Mouse (Mus musculus): ENCODE measurements around the gene Rnf144a. TPM values are rescaled to one million over a fixed set of nuclear protein-coding genes. Genes with fewer than 3 reads are reported as not detected.

Rnf144a gene
- total and polyA plus RNA-seq, 3 experiments: not detected

DNA sequence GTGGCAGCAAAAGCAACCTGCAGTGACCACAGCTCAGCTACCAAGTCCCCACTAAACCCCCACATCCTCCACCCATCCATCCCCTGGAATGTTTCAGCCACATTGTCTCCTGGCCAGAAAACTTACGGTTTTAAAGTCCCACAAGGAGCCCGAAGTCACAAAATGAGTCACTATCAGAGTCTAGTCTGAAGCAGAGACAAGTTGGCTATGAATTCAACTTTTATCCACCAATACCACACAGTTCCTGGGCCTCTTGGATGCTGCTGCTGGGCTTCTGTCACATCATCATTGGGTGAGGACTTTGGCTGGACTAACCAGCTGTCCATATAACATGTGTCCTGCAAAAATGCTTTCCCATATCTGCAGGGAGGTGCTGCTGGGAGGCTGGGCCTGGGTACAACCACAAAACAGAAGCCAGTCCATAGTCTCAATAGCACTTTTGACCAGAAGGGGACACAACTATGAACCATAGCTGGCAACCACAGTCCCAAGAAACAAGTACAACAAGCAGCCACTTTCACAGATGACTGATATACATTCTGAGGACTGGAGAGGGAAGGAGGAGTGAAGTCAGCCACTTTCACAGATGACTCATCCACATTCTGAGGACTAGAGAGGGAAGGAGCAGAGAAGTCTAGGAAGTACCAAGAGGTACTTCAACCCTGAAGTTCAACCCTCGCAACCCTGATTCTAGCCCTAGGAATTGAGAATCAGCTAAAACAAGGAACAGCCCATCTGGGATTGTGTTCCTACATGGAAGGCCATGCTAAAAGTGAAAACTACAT is 49.3 kb downstream of the Rnf144a start:
- no peaks in the 10 kb centered on the region for H3K79me2 ChIP-seq (ENCODE audit: control insufficient read depth, insufficient read depth, low read length, poor library complexity)
- no peaks in the 10 kb centered on the region for H3K4me1 ChIP-seq (ENCODE audit: control insufficient read depth in 1 of 2, insufficient read depth in 2 of 2, low read length in 2 of 2)
- DNase-seq (ENCODE audit: low read depth, low spot score): no peak
- H3K36me3 ChIP-seq (ENCODE audit: control insufficient read depth in 1 of 2, insufficient read depth in 2 of 2, low read length in 2 of 2): no peaks in the 10 kb centered on the region
- TF ChIP-seq NRF1 (IDR thresholded peaks at IDR 0.05; ENCODE audit: insufficient read depth, low read depth, low read length, poor library complexity, severe bottlenecking) (no peak), UBTF (IDR thresholded peaks at IDR 0.05; ENCODE audit: borderline replicate concordance, insufficient read depth, low read depth, low read length) (no peak), SMC3 (IDR thresholded peaks at IDR 0.05; ENCODE audit: low read depth, low read length) (no peak), SIN3A (IDR thresholded peaks at IDR 0.05; ENCODE audit: low read length) (no peak), MAX (IDR thresholded peaks at IDR 0.05; ENCODE audit: low read length) (no peak), MYC (IDR thresholded peaks at IDR 0.05; ENCODE audit: low read depth, low read length) (no peak), TAL1 (IDR thresholded peaks at IDR 0.05; ENCODE audit: low read length) (no peak), CTCF (IDR thresholded peaks at IDR 0.05 in 2 of 3, conservative IDR thresholded peaks at IDR 0.05 in 1 of 3; ENCODE audit: control insufficient read depth in 1 of 3, insufficient read depth in 1 of 3, low read depth in 2 of 3, low read length in 3 of 3, poor library complexity in 1 of 3, severe bottlenecking in 1 of 3) (no peak), MXI1 (IDR thresholded peaks at IDR 0.05; ENCODE audit: low read depth, low read length) (no peak), CHD1 (IDR thresholded peaks at IDR 0.05; ENCODE audit: low read depth, low read length) (no peak), JUND (IDR thresholded peaks at IDR 0.05; ENCODE audit: low read depth, low read length) (no peak), POLR2AphosphoS2 (IDR thresholded peaks at IDR 0.05; ENCODE audit: low read length) (no peak), ETS1 (IDR thresholded peaks at IDR 0.05; ENCODE audit: low read depth, low read length) (no peak), RAD21 (IDR thresholded peaks at IDR 0.05; ENCODE audit: low read depth, low read length) (no peak), MEF2A (IDR thresholded peaks at IDR 0.05; ENCODE audit: extremely low read depth, insufficient replicate concordance, low read depth, low read length, poor library complexity, severe bottlenecking) (no peak), TCF12 (IDR thresholded peaks at IDR 0.05; ENCODE audit: low read depth, low read length) (no peak), E2F4 (IDR thresholded peaks at IDR 0.05; ENCODE audit: borderline replicate concordance, low read depth, low read length) (no peak)
- no peak overlapping the region for H3K4me3 ChIP-seq (ENCODE audit: control insufficient read depth in 1 of 2, insufficient read depth in 1 of 2, low read depth in 2 of 2, low read length in 2 of 2)
- no peak overlapping the region for H3K9ac ChIP-seq (ENCODE audit: control insufficient read depth, low read depth, low read length, poor library complexity, severe bottlenecking)
- no peaks in the 10 kb centered on the region for H3K27me3 ChIP-seq (ENCODE audit: control insufficient read depth in 1 of 2, insufficient read depth in 2 of 2, low read length in 2 of 2)
- H3K27ac ChIP-seq (ENCODE audit: control insufficient read depth, low read depth, low read length): no peak overlapping the region
- no peaks in the 10 kb centered on the region for H3K9me3 ChIP-seq (replicated peaks; ENCODE audit: insufficient read depth, low read length)

DNA sequence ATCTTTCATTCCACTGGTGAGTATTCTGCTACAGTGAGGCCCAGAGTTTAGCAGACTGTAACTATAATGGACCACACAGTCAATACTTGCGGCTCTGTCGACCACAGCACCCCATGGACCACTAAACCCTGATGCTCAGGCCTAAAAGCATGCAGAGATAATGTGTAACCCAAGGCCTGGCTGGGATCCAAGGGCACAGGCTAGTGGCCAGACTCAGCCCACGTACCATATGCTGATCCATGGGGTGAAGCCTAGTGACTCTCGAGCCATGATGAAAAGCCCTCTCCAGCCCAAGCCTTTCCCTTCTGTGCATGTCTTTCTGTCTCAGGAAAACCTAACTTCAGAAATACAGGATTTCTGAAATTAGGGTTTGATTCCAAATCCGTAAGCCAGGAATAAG is 50.2 kb downstream of the Rnf144a start:
- Histone ChIP-seq H3K4me1 (ENCODE audit: control insufficient read depth in 1 of 2, insufficient read depth in 2 of 2, low read length in 2 of 2) (no peaks in the 10 kb centered on the region), H3K36me3 (ENCODE audit: control insufficient read depth in 1 of 2, insufficient read depth in 2 of 2, low read length in 2 of 2) (no peaks in the 10 kb centered on the region), H3K4me3 (ENCODE audit: control insufficient read depth in 1 of 2, insufficient read depth in 1 of 2, low read depth in 2 of 2, low read length in 2 of 2) (no peak overlapping the region), H3K79me2 (ENCODE audit: control insufficient read depth, insufficient read depth, low read length, poor library complexity) (no peaks in the 10 kb centered on the region), H3K27ac (ENCODE audit: control insufficient read depth, low read depth, low read length) (no peak overlapping the region), H3K9ac (ENCODE audit: control insufficient read depth, low read depth, low read length, poor library complexity, severe bottlenecking) (no peak overlapping the region), H3K9me3 (replicated peaks; ENCODE audit: insufficient read depth, low read length) (no peaks in the 10 kb centered on the region), H3K27me3 (ENCODE audit: control insufficient read depth in 1 of 2, insufficient read depth in 2 of 2, low read length in 2 of 2) (no peaks in the 10 kb centered on the region)
- no peak for DNase-seq (ENCODE audit: low read depth, low spot score)
- no peak for TF ChIP-seq KAT2A (conservative IDR thresholded peaks at IDR 0.05; ENCODE audit: low read depth, low read length)
- TF ChIP-seq E2F4 (IDR thresholded peaks at IDR 0.05; ENCODE audit: borderline replicate concordance, low read depth, low read length): no peak
- TF ChIP-seq SMC3 (IDR thresholded peaks at IDR 0.05; ENCODE audit: low read depth, low read length): no peak
- TF ChIP-seq CHD1 (IDR thresholded peaks at IDR 0.05; ENCODE audit: low read depth, low read length): no peak
- no peak for TF ChIP-seq RCOR1 (IDR thresholded peaks at IDR 0.05; ENCODE audit: low read depth, low read length)
- TF ChIP-seq MAZ (IDR thresholded peaks at IDR 0.05; ENCODE audit: low read depth, low read length): no peak
- no peak for TF ChIP-seq JUND (IDR thresholded peaks at IDR 0.05; ENCODE audit: low read depth, low read length)
- no peak for TF ChIP-seq MAX (IDR thresholded peaks at IDR 0.05; ENCODE audit: low read length)
- no peak for TF ChIP-seq MAFK (IDR thresholded peaks at IDR 0.05; ENCODE audit: borderline replicate concordance, low read depth, low read length)

Data from MEL (cell line).